Mouse (Mus musculus) ES-Bruce4 (cell line): Measurements from ENCODE around the gene Esrrg. TPM values are rescaled to one million over a fixed set of nuclear protein-coding genes. Genes with fewer than 3 reads are reported as not detected.

Experiments
- H3K27ac ChIP-seq: 2 replicates; pipeline ENCODE4 v1.5.1; 2012; ENCODE audit warnings: low read length, inconsistent platforms; ENCODE audit not compliant: insufficient read depth
- H3K27me3 ChIP-seq: 2 replicates; pipeline ENCODE4 v1.6.1; 2012; ENCODE audit warnings: mild to moderate bottlenecking, low read length, inconsistent platforms; ENCODE audit not compliant: control insufficient read depth, poor library complexity, insufficient read depth, severe bottlenecking
- H3K36me3 ChIP-seq: 2 replicates; pipeline ENCODE4 v1.6.1; 2012; ENCODE audit warnings: inconsistent platforms, mild to moderate bottlenecking, low read length, moderate library complexity; ENCODE audit not compliant: control insufficient read depth, poor library complexity, insufficient read depth, severe bottlenecking
- H3K4me1 ChIP-seq: one replicate; pipeline ENCODE4 v1.8.1; 2011; ENCODE audit warnings: low read length; ENCODE audit not compliant: control insufficient read depth, insufficient read depth
- H3K4me3 ChIP-seq: 2 replicates; pipeline ENCODE4 v1.5.1; 2011; ENCODE audit warnings: low read depth, mild to moderate bottlenecking, low read length
- H3K9ac ChIP-seq: 2 replicates; pipeline ENCODE4 v1.6.1; 2012; ENCODE audit warnings: low read depth, mild to moderate bottlenecking, inconsistent platforms; ENCODE audit not compliant: poor library complexity, severe bottlenecking
- H3K9me3 ChIP-seq: replicated peaks from 2 replicates; pipeline ENCODE4 v1.6.1; 2012; ENCODE audit warnings: mild to moderate bottlenecking, low read length, inconsistent platforms; ENCODE audit not compliant: control insufficient read depth, poor library complexity, insufficient read depth, severe bottlenecking
- CTCF ChIP-seq: IDR thresholded peaks from one replicate; pipeline ENCODE4 v1.8.1; 2011; ENCODE audit warnings: low read depth, low read length
- EP300 ChIP-seq: IDR thresholded peaks from 2 replicates; pipeline ENCODE4 v1.6.1; 2011; ENCODE audit warnings: low read depth, low read length; ENCODE audit not compliant: insufficient read depth
- POLR2A ChIP-seq: IDR thresholded peaks from one replicate; pipeline ENCODE4 v1.8.1; 2011; ENCODE audit warnings: low read length; ENCODE audit not compliant: insufficient read depth
- polyA plus RNA-seq: library from polyadenylated mRNA; stranded (reverse); fragments of >200 nt; gene quantifications from 2 replicates; pipeline ENCODE4 v1.2.4, GENCODE M21; 2011; ENCODE audit warnings: low read depth; ENCODE audit not compliant: missing spikeins, insufficient read depth, insufficient read length

Esrrg gene
- polyA plus RNA-seq, 1 experiment, result not detected

DNA sequence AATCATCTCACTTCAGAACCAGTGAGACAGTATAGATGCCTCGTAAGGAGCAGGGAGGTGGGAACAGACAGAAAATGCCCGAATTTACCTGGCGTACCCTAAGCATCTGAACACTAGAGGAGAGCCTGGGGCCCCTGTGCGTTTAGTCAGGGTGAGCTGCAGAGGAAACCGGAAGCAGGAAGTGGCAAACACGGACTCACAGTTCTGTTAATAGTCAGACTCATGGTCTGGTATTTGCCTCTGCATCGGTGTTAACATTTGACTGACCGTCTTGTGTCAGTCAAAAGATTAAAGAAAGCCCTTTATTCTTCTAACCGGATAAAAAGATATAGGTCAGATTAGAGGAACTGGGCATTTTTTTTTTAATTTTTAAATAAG, 367.8 kb downstream of the Esrrg start:
- H3K9ac ChIP-seq, result no peak overlapping the region
- no peaks in the 10 kb centered on the region; the same call in 1 of the 2 replicates for H3K9me3 ChIP-seq
- H3K36me3 ChIP-seq, result no peaks in the 10 kb centered on the region
- no peak for TF ChIP-seq EP300
- TF ChIP-seq CTCF, result no peak
- TF ChIP-seq POLR2A, result no peak
- no peak overlapping the region for H3K27ac ChIP-seq
- no peaks in the 10 kb centered on the region for H3K4me1 ChIP-seq
- no peak overlapping the region for H3K4me3 ChIP-seq
- H3K27me3 ChIP-seq, result no peaks in the 10 kb centered on the region

DNA sequence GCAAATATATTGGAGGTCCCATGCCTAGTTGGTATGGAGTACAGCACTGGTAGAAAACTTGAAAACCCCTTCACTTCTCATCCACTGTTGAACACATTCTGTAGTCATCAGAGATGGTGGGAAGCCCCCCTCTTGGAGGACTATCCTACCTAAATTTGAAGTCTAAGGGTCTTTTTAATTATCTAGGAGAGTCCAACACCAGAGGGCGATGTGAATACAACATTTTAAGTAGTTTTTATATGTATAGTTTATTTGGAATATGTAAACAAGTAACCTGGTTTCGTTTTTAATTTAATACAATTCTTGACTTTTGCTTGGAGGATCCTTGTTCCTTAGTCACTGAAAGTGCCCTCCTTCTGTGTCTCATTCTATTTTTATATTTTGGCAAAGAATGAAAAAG, 372.4 kb downstream of the Esrrg start:
- Histone ChIP-seq H3K4me1 (no peaks in the 10 kb centered on the region), H3K9me3 (no peaks in the 10 kb centered on the region), H3K36me3 (no peaks in the 10 kb centered on the region), H3K9ac (no peak overlapping the region), H3K27ac (no peak overlapping the region), H3K27me3 (no peaks in the 10 kb centered on the region), H3K4me3 (no peak overlapping the region)
- TF ChIP-seq POLR2A, result no peak
- no peak for TF ChIP-seq EP300
- TF ChIP-seq CTCF, result no peak

GRCm38 (mm10) chr1:187983177-187983576, 374.6 kb downstream of the Esrrg start:
- Histone ChIP-seq H3K27me3 (no peaks in the 10 kb centered on the region), H3K4me1 (no peaks in the 10 kb centered on the region), H3K36me3 (no peaks in the 10 kb centered on the region), H3K9ac (no peak overlapping the region), H3K9me3 (no peaks in the 10 kb centered on the region), H3K4me3 (no peak overlapping the region), H3K27ac (no peak overlapping the region)
- TF ChIP-seq POLR2A, result no peak
- TF ChIP-seq CTCF, result no peak
- TF ChIP-seq EP300, result no peak

- no peak overlapping the region for H3K9ac ChIP-seq
- H3K27me3 ChIP-seq, result no peaks in the 10 kb centered on the region
- H3K4me1 ChIP-seq, result no peaks in the 10 kb centered on the region
- peak; percentile 58 for TF ChIP-seq CTCF
- TF ChIP-seq EP300, result no peak
- TF ChIP-seq POLR2A, result no peak
- no peak overlapping the region for H3K4me3 ChIP-seq
- no peaks in the 10 kb centered on the region for H3K36me3 ChIP-seq
- no peak overlapping the region for H3K27ac ChIP-seq
- H3K9me3 ChIP-seq, result no peaks in the 10 kb centered on the region
Measured at GRCm38 (mm10) chr1:187990161-187990560, 381.6 kb downstream of the Esrrg start.

GRCm38 (mm10) chr1:187997584-187998338, 389.2 kb downstream of the Esrrg start:
- H3K9me3 ChIP-seq, result no peaks in the 10 kb centered on the region
- H3K4me1 ChIP-seq, result no peaks in the 10 kb centered on the region
- H3K36me3 ChIP-seq, result no peaks in the 10 kb centered on the region
- no peak overlapping the region for H3K9ac ChIP-seq
- TF ChIP-seq EP300 (no peak), CTCF (no peak), POLR2A (no peak)
- peaks cover 2% of the 10 kb centered on the region for H3K27me3 ChIP-seq
- H3K27ac ChIP-seq, result no peak overlapping the region
- H3K4me3 ChIP-seq, result peak overlapping the region; percentile 57

GRCm38 (mm10) chr1:187999121-187999520, 390.5 kb downstream of the Esrrg start:
- no peak for TF ChIP-seq EP300
- TF ChIP-seq POLR2A, result no peak
- no peak for TF ChIP-seq CTCF
- H3K4me1 ChIP-seq, result no peaks in the 10 kb centered on the region
- no peaks in the 10 kb centered on the region for H3K9me3 ChIP-seq
- no peak overlapping the region for H3K9ac ChIP-seq
- H3K36me3 ChIP-seq, result no peaks in the 10 kb centered on the region
- no peak overlapping the region for H3K4me3 ChIP-seq
- H3K27me3 ChIP-seq, result peaks cover 2% of the 10 kb centered on the region
- no peak overlapping the region for H3K27ac ChIP-seq
